Mouse (Mus musculus): ENCODE measurements around the gene Ppib. TPM values are rescaled to one million over a fixed set of nuclear protein-coding genes. Genes with fewer than 3 reads are reported as not detected.
A peak's percentile ranks its signal among the peaks of the same experiment; 100 is the strongest.

The Ppib gene
- polyA plus RNA-seq, 1 experiment from 2014 or later, result 501 TPM

DNA sequence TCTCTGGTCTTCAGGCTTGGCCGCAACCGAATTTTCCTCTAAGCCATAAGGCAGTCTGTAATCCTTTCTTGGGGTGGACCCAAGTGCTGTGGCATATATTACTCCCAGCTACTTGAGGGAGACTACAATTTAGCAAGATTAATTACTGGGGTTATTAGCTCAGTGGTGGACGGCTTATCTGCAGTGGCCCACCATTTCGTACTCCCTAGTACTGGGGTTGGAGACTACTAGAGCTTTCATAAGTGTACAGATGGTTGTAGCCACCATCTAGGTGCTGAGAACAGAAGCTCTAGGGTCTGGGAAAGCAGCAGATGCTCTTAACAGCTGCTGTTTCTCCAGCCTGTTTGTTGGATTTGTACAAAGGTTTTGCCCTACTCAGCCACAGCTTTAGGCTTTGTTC lies 964 bp downstream of the Ppib start:
- 36% methylated on average over 4 of the region's 4 CpGs for WGBS
- DNase-seq (ENCODE audit: low spot score), result no peak
- H3K4me3 ChIP-seq, result peak overlapping the region; percentile 84
- H3K27me3 ChIP-seq (ENCODE audit: low read depth, poor library complexity, severe bottlenecking), result 0 out of 2 replicates have a peak, but pooled peaks cover under 1% of the 10 kb centered on the region
- peaks cover 26% of the 10 kb centered on the region for H3K4me1 ChIP-seq
- H3K36me3 ChIP-seq, result peaks cover 43% of the 10 kb centered on the region
- no peaks in the 10 kb centered on the region for H3K9me3 ChIP-seq (replicated peaks)
- peak overlapping the region; percentile 94 for H3K27ac ChIP-seq (replicated peaks)

DNA sequence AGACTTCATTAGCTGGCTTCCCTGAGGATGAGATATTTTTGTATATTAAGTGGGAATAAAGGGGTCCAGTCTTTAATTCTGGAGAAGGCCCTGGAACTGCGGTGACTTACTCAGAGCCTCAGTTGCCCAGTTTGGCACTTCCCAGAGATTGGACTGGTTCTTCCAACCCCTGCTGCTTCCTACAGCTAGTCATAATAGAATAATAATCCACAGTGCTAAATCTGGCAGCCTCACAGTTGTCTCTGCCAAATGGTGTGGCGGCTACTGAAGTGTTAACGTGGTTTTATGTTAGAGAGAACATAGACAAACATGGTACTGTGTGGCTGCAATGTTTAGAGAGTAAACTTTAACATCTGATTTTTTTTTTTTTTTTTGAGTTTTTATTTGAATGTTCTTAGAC lies 1.6 kb downstream of the Ppib start:
- peak overlapping the region; percentile 94 for H3K27ac ChIP-seq (replicated peaks)
- H3K9me3 ChIP-seq (replicated peaks), result no peaks in the 10 kb centered on the region
- peaks cover 26% of the 10 kb centered on the region for H3K4me1 ChIP-seq
- WGBS, result 92% methylated on average over 3 of the region's 3 CpGs
- peak overlapping the region; percentile 84 for H3K4me3 ChIP-seq
- H3K27me3 ChIP-seq (ENCODE audit: low read depth, poor library complexity, severe bottlenecking), result peaks cover 7% of the 10 kb centered on the region; the same call in 1 of the 2 replicates
- no peak for DNase-seq (ENCODE audit: low spot score)
- peaks cover 50% of the 10 kb centered on the region for H3K36me3 ChIP-seq

DNA sequence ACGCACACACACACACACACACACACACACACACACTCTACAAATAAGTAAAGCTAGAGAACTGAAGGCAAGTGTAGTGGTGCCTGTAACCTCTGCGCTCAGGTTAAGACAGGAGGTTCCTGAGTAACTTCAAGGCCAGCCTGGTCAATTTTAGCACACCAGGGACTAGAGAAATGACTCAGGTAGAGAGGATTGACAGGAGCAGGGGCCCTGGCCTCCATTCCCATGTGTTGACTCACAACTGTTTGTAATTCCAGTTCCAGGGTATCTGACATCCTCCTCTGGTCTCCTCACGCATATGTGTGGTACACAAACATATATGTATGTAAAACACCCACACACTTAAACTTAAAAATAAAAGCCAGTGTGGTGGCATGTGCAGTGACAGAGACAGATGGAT lies 3.4 kb downstream of the Ppib start:
- Histone ChIP-seq H3K36me3 (peaks cover 59% of the 10 kb centered on the region), H3K4me3 (no peak overlapping the region)

DNA sequence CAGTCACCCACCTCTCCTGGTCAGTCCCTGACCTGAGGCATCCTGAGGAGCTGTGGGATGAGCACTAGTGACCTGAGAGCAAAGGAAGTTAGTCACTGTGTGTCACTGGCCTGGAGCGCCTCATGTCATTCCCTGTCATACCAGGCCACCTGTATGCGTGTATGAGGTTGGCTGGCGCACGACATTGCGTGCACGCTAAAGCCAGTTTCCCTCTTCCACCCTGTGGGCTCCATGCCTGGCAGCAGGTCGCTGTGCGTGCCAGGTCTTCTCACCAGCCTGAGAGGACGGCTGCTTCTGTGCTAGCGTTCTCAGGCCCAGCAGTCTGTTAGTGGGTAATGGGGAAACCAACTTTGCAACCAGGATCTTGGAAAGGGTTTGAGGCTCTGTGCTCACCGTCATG lies 4.3 kb downstream of the Ppib start:
- Histone ChIP-seq H3K4me1 (peaks cover 32% of the 10 kb centered on the region), H3K27ac (replicated peaks) (no peak overlapping the region), H3K27me3 (ENCODE audit: low read depth, poor library complexity, severe bottlenecking) (peaks cover 34% of the 10 kb centered on the region), H3K36me3 (peaks cover 59% of the 10 kb centered on the region), H3K4me3 (no peak overlapping the region), H3K9me3 (replicated peaks) (no peaks in the 10 kb centered on the region)
- 98% methylated on average over 11 of the region's 11 CpGs for WGBS
- no peak for DNase-seq (ENCODE audit: low spot score)

More for the DNA sequence above, 3.4 kb downstream of the Ppib start:
- no peak for DNase-seq (ENCODE audit: low spot score)
- H3K27me3 ChIP-seq (ENCODE audit: low read depth, poor library complexity, severe bottlenecking), result peaks cover 25% of the 10 kb centered on the region
- WGBS, result 96% methylated on average over 3 of the region's 3 CpGs
- H3K9me3 ChIP-seq (replicated peaks), result no peaks in the 10 kb centered on the region
- peaks cover 31% of the 10 kb centered on the region for H3K4me1 ChIP-seq
- no peak overlapping the region for H3K27ac ChIP-seq (replicated peaks)

DNA sequence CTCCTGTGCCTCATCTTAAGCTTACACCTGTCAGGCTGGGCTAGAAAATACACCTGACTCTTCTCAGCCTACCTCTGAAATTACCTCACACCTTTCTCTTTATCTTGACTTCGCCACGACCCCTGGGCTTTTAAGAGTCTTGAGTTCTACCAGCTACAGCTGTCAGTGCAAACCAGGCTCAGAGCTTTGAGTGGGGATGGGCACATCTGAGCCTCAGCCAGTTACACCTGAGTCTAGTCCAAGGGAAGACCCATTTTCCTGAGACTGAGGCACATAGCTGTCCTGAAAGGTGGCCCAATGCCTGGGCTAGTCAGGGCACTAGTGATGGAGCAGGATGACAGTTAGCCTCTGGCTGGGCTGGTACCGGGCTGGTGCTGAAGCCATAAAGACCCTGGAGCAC lies 6.8 kb downstream of the Ppib start:
- Histone ChIP-seq H3K4me1 (peaks cover 20% of the 10 kb centered on the region), H3K36me3 (peaks cover 56% of the 10 kb centered on the region), H3K27me3 (ENCODE audit: low read depth, poor library complexity, severe bottlenecking) (peaks cover 54% of the 10 kb centered on the region), H3K4me3 (no peak overlapping the region), H3K9me3 (replicated peaks) (no peaks in the 10 kb centered on the region), H3K27ac (replicated peaks) (no peak overlapping the region)
- DNase-seq (ENCODE audit: low spot score), result no peak
- WGBS, result 86% methylated on average over 3 of the region's 3 CpGs

DNA sequence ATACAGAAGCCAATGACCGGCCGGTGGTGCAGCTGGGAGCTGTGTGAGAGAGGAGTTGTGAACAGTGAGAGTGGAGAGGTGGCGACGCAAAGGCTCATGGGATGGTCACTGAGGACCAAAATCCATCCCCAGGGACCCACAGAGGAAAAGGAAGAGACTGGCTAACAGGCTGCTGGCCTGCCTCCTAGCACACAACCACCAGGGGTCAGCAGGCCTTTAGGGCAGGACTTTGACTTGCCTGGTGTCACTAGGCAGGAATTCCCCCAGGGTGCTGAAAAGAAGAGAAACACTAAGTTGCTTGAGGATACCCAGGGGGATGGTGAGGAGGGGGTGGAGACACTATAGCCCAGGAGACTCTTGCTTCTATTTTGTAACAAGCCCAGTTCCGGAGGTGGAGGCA lies 7.5 kb downstream of the Ppib start:
- Histone ChIP-seq H3K4me1 (peaks cover 19% of the 10 kb centered on the region), H3K36me3 (peaks cover 49% of the 10 kb centered on the region), H3K27ac (replicated peaks) (no peak overlapping the region), H3K4me3 (0 out of 2 replicates have a peak overlapping the region, but pooled peaks have one; percentile 12), H3K9me3 (replicated peaks) (no peaks in the 10 kb centered on the region), H3K27me3 (ENCODE audit: low read depth, poor library complexity, severe bottlenecking) (peaks cover 54% of the 10 kb centered on the region)
- WGBS, result 16% methylated on average over 5 of the region's 5 CpGs
- peak; percentile 45 for DNase-seq (ENCODE audit: low spot score)

DNA sequence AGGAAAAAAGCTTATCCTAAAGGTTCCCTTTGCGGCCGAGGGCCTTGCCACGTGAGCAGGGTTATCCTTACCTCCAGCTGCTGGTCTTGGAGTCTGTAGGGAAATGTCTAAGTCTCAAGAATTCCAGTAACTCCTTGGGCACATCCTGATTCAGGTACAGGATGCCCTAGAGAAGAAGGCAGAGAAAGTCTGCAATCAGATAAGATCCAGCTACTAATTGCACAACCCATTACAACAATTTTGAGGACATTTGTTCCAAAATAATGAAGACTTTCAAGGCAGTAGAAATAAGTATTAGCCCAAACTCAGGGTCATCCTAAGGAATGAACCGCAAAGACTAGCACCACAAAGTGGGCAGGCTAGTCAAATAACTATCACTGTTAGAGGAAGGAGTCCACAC lies 8.0 kb downstream of the Ppib start:
- Histone ChIP-seq H3K4me1 (peaks cover 19% of the 10 kb centered on the region), H3K36me3 (peaks cover 44% of the 10 kb centered on the region), H3K4me3 (no peak overlapping the region), H3K9me3 (replicated peaks) (no peaks in the 10 kb centered on the region), H3K27me3 (ENCODE audit: low read depth, poor library complexity, severe bottlenecking) (peaks cover 54% of the 10 kb centered on the region), H3K27ac (replicated peaks) (no peak overlapping the region)
- DNase-seq (ENCODE audit: low spot score), result no peak
- WGBS, result 57% methylated on average over 4 of the region's 4 CpGs

DNA sequence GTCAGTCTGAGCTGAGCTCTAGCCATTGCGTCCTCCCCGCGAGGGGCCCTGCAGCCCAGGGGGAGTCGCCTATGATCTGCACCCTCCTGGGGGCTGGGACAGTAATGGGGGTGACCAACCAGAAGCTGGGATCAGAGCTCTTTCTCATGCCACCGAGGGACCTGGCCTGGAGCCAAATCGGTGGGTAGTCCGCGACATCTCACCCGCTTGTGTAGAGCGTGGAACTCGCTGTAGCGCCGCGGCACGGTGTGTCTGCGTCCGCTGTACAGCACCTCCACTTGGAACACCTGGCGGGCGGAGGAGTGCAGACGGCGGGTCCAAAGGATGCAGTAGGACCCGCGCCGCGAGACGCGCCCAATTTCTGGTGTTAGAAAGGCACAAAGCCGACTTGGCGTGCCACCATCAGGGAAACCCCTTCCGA lies 9.0 kb downstream of the Ppib start:
- peak overlapping the region; percentile 68 for H3K4me3 ChIP-seq
- H3K27ac ChIP-seq (replicated peaks), result peak overlapping the region; percentile 68
- no peaks in the 10 kb centered on the region for H3K9me3 ChIP-seq (replicated peaks)
- H3K4me1 ChIP-seq, result peaks cover 19% of the 10 kb centered on the region
- peaks cover 34% of the 10 kb centered on the region for H3K36me3 ChIP-seq
- H3K27me3 ChIP-seq (ENCODE audit: low read depth, poor library complexity, severe bottlenecking), result peaks cover 54% of the 10 kb centered on the region
- DNase-seq (ENCODE audit: low spot score), result peak; percentile 31
- WGBS, result 2% methylated on average over 30 of the region's 30 CpGs

DNA sequence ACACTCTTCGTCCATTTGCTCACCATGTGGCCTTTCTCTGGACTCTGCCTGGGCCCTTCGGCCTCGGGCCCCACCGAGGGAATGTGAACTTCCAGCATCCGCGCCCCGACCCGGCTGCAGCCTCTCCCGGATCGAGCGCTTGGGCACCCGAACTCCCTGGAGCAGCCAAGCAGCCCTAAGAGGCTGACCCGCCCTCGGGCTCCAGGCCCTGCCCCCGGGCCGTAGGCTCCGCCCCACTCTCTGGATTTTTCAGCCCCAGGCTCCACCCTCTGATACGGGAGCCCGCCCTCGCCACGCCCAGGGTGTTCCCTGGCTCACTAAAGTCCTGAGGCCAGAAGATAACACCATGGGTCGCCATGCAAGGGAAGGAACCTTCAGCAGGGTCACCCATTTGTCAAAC lies 9.6 kb downstream of the Ppib start, which contains the start of gene Snx22:
TSS of gene Snx22 (minus strand) at position 137 of the 400 bp plus-strand sequence.
- peak within 1 kb of the TSS; percentile 68 for H3K27ac ChIP-seq (replicated peaks)
- under 1% methylated on average over 22 of the region's 22 CpGs for WGBS
- no peaks in the 10 kb centered on the region; the same call in 1 of the 2 replicates for H3K9me3 ChIP-seq (replicated peaks)
- peaks cover 19% of the 10 kb centered on the region for H3K4me1 ChIP-seq
- peak within 1 kb of the TSS; percentile 68 for H3K4me3 ChIP-seq
- H3K36me3 ChIP-seq, result peaks cover 28% of the 10 kb centered on the region
- peak; percentile 79 for DNase-seq (ENCODE audit: low spot score)
- peaks cover 54% of the 10 kb centered on the region for H3K27me3 ChIP-seq (ENCODE audit: low read depth, poor library complexity, severe bottlenecking)

DNA sequence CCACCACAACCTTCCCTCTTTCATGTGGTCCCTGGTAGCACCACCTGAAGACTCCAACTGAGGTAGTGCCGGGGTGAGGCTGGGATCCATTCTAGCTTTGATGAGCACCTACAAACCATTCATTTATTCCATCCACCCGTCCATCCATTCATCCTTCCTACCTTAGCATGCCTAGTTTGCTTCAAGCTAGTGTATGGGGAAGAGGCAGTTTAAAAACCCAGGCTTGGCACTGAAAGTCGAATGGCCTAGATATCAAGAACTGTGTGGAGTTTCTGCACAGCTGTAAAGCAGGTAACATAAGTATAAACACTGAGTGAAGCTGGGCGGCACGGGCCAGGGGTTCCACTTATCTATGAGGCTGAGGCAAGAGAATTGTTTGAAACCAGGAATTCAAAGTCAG lies 10.1 kb downstream of the Ppib start:
- no peak overlapping the region for H3K27ac ChIP-seq (replicated peaks)
- no peak overlapping the region for H3K4me3 ChIP-seq
- 92% methylated on average over 5 of the region's 5 CpGs for WGBS
- DNase-seq (ENCODE audit: low spot score), result no peak
- no peaks in the 10 kb centered on the region; the same call in 1 of the 2 replicates for H3K9me3 ChIP-seq (replicated peaks)
- H3K36me3 ChIP-seq, result peaks cover 25% of the 10 kb centered on the region
- H3K27me3 ChIP-seq (ENCODE audit: low read depth, poor library complexity, severe bottlenecking), result peaks cover 54% of the 10 kb centered on the region
- H3K4me1 ChIP-seq, result peaks cover 19% of the 10 kb centered on the region

DNA sequence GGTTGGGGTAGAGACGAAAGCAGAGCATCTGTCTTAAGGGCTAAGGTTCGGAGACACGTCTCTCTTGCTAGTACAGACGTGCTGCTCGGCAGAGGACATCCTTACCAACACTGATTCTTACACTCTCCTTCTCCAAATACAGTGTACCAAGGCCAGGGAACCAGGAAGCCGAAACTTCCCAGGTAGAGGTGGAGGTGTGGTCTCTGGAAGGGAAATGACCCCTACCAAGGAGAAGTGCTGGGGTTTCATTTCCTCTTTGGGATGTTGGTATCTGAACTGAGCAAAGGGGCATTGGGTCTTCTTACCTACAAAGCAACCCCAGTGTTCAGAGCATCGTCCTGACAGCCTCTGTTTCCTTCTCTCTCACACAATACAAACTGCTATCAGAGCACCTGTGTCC lies 12.7 kb downstream of the Ppib start:
- Histone ChIP-seq H3K36me3 (no peaks in the 10 kb centered on the region), H3K4me3 (no peak overlapping the region), H3K9me3 (replicated peaks) (no peaks in the 10 kb centered on the region; the same call in 1 of the 2 replicates), H3K27ac (replicated peaks) (no peak overlapping the region), H3K27me3 (ENCODE audit: low read depth, poor library complexity, severe bottlenecking) (peaks cover 35% of the 10 kb centered on the region), H3K4me1 (peaks cover 14% of the 10 kb centered on the region)
- WGBS, result 87% methylated on average over 7 of the region's 7 CpGs
- no peak for DNase-seq (ENCODE audit: low spot score)

DNA sequence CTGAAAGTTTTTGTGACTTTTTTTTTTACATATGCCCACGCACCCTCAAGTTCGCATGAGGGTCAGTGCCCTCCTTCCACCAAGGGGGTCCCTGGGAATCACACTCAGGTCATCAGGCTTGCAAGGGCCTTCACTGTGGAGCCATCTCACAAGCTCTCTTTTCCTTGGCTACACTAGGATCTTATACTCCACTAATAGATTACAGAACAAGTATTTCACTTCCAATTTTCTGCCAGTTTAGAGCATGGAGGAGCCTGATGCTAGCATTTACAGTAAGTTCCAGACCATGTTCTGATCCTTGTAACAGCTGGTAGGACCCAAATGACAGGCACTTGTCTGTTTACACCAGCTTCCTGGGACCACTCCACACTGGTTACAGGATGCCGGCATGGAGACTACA lies 18.1 kb downstream of the Ppib start:
- no peak for DNase-seq (ENCODE audit: low spot score)
- 67% methylated on average over 3 of the region's 3 CpGs for whole genome bisulfite sequencing
- Histone ChIP-seq H3K27ac (replicated peaks) (peak overlapping the region; percentile 68), H3K4me1 (peaks cover 7% of the 10 kb centered on the region), H3K4me3 (peak overlapping the region; percentile 30; the same call in 1 of the 2 replicates), H3K27me3 (ENCODE audit: low read depth, poor library complexity, severe bottlenecking) (no peaks in the 10 kb centered on the region), H3K9me3 (replicated peaks) (no peaks in the 10 kb centered on the region; the same call in 1 of the 2 replicates), H3K36me3 (no peaks in the 10 kb centered on the region)

DNA sequence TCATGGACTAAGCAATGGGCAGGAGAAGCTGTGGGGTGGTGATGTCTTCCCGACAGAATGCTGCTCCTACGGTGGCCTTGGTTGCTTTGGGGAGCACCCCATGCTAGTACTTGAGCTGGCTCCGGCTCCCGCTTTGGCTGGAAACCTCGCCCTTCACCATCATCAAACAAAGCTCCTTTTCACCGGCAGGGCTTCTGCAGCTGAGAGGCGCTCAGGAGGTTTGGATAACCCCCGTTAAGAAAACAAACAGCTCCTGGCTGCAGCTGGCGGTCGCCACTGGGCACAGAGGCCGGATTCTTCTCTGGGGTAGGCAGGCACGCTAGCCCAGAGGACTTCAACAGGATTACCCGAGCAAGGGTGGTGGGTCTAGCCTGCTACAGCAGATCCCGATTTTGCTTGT lies 18.5 kb downstream of the Ppib start:
- peak; percentile 57 for DNase-seq (ENCODE audit: low spot score)
- H3K4me3 ChIP-seq, result peak overlapping the region; percentile 30; the same call in 1 of the 2 replicates
- H3K27me3 ChIP-seq (ENCODE audit: low read depth, poor library complexity, severe bottlenecking), result no peaks in the 10 kb centered on the region

More for the DNA sequence above, 18.5 kb downstream of the Ppib start:
- Histone ChIP-seq H3K36me3 (no peaks in the 10 kb centered on the region), H3K9me3 (replicated peaks) (no peaks in the 10 kb centered on the region; the same call in 1 of the 2 replicates), H3K27ac (replicated peaks) (peak overlapping the region; percentile 68), H3K4me1 (peaks cover 7% of the 10 kb centered on the region)
- 9% methylated on average over 14 of the region's 14 CpGs for WGBS
